Mouse (Mus musculus) heart, embryonic 10.5 days (tissue): ENCODE data around the gene Ruvbl2. TPM values are rescaled to one million over a fixed set of nuclear protein-coding genes. Genes with fewer than 3 reads are reported as not detected.

Source experiments
- DNase-seq: peaks from one replicate; pipeline ENCODE4 v3.0.0-alpha.2; 2017; ENCODE audit warnings: low spot score
- H3K27ac ChIP-seq: fragments of 300-500 bp; sonication (generic); 2 replicates; pipeline ENCODE4 v1.5.1; 2016; ENCODE audit warnings: mild to moderate bottlenecking
- H3K27me3 ChIP-seq: fragments of 300-500 bp; sonication (generic); 2 replicates; pipeline ENCODE4 v1.6.1; 2016; ENCODE audit warnings: mild to moderate bottlenecking; ENCODE audit not compliant: poor library complexity, insufficient read depth, severe bottlenecking
- H3K36me3 ChIP-seq: fragments of 300-500 bp; sonication (generic); 2 replicates; pipeline ENCODE4 v1.6.1; 2016; ENCODE audit warnings: mild to moderate bottlenecking, moderate library complexity
- H3K4me1 ChIP-seq: fragments of 300-500 bp; sonication (generic); 2 replicates; pipeline ENCODE4 v1.6.1; 2016; ENCODE audit warnings: mild to moderate bottlenecking
- H3K4me3 ChIP-seq: fragments of 300-500 bp; sonication (generic); 2 replicates; pipeline ENCODE4 v1.5.1; 2016; ENCODE audit warnings: mild to moderate bottlenecking, moderate library complexity
- H3K9me3 ChIP-seq: fragments of 300-500 bp; sonication (generic); 2 replicates; pipeline ENCODE4 v1.6.1; 2016; ENCODE audit warnings: mild to moderate bottlenecking, moderate library complexity
- WGBS: fragments of 180-500 bp; shearing (Covaris S2); methylation state at CpG from one replicate; pipeline ENCODE4 v1.1.7; 2016; 5-methylcytosine and 5-hydroxymethylcytosine counted together
- polyA plus RNA-seq: library from polyadenylated mRNA; unstranded; fragments of >200 nt; fragmentation: Nextera tagmentation; extraction: Ambion mirVana; gene quantifications from 2 replicates; pipeline ENCODE4 v1.2.1, GENCODE M21; 2016

Ruvbl2 gene
- polyA plus RNA-seq, 1 experiment from 2014 or later, result 175 TPM

DNA sequence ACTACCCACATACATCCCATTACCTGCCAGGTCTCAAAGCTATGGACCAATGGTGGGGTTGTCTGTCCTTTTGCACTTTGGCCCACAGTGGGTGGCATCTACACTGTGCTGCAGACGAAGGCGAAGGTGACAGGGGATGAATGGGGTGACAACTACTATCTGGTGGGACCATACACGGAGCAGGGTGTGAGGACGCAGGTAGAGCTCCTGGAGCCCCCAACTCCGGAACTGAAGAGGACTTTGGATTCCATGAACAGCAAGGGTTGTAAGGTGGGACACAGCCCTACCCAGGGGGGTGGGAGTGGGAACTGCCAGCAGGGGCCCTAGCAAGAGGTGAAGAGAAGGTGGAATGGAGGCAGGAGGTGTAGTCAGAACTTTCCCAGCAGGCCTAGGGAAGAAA, 1.5 kb downstream of the Ruvbl2 start:
- H3K27me3 ChIP-seq, result no peaks in the 10 kb centered on the region
- peaks cover 30% of the 10 kb centered on the region for H3K36me3 ChIP-seq
- peaks cover 44% of the 10 kb centered on the region for H3K4me1 ChIP-seq
- DNase-seq, result no peak
- peak overlapping the region; percentile 72; the same call in 1 of the 2 replicates for H3K4me3 ChIP-seq
- H3K27ac ChIP-seq, result no peak overlapping the region
- H3K9me3 ChIP-seq, result no peaks in the 10 kb centered on the region
- WGBS, result 92% methylated on average over 5 of the region's 5 CpGs

DNA sequence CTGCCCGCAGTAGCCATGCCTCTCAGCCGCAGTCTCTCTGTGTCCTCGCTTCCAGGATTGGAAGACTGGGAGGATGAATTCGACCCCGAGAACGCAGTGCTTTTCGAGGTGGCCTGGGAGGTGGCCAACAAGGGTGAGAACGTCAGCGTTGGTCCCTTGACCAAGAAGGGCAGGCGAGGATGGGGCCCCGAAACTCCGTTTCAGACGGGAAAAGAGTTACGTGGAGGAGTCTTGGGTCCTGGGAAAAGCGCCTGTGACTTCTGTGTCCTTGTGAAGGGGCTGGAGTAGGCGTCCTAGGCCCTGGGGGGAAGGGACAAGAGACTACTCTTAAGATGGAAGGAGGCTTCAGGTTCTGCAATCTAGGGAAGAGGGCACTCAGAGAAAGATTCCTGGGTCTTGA, 2.9 kb downstream of the Ruvbl2 start:
- no peaks in the 10 kb centered on the region for H3K27me3 ChIP-seq
- no peak for DNase-seq
- WGBS, result 3% methylated on average over 16 of the region's 16 CpGs
- H3K27ac ChIP-seq, result peak overlapping the region; percentile 93
- H3K9me3 ChIP-seq, result no peaks in the 10 kb centered on the region
- peaks cover 30% of the 10 kb centered on the region for H3K36me3 ChIP-seq
- H3K4me3 ChIP-seq, result peak overlapping the region; percentile 72
- peaks cover 54% of the 10 kb centered on the region for H3K4me1 ChIP-seq

DNA sequence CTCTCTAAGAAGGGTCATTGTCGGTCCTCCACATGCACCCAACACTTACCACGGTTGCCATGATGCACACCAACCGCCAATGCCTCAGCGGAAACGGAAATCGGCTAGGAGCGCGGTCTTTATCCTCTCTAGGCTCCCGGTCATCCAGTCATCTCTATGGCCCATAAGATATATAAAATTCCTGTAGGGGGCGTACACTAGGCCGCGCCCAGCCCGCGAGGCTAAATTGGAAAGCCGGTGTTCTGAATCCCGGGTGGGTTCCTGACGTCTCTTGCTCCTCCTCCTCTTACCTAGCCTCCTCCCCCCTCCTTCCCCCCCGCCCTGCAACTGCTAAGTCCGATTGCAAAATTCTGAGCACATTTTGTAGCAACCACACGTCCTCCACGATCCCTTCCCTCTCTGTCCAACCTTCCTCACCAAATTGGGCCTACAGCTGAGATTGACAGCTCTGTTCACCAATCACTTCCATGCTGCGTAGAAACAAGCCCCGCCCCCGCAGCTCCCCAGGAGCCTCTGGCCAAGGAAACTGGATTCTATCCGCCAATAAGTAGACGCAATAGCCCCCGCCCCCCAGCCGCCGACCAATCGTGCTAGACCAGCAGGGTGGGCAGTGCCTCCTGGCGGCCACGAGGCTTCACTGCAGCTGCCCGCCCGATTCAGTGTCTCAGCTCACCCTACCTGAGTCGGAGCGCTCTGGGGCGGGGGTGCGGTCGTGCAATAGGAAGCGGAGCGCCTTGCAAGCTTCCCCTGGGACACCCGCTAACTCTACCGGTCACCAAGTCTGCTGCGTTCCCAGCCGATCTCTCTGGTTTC, 3.5 kb downstream of the Ruvbl2 start, which contains the start of gene Gys1:
Gene Gys1, plus strand, starts transcription at position 642 of the 813 bp plus-strand sequence.
- DNase-seq, result peak; percentile 100
- H3K36me3 ChIP-seq, result peaks cover 30% of the 10 kb centered on the region
- peaks cover 54% of the 10 kb centered on the region for H3K4me1 ChIP-seq
- H3K27me3 ChIP-seq, result no peaks in the 10 kb centered on the region
- peak within 1 kb of the TSS; percentile 72 for H3K4me3 ChIP-seq
- H3K9me3 ChIP-seq, result no peaks in the 10 kb centered on the region
- 0% methylated on average over 45 of the region's 45 CpGs for WGBS
- peak within 1 kb of the TSS; percentile 93 for H3K27ac ChIP-seq

DNA sequence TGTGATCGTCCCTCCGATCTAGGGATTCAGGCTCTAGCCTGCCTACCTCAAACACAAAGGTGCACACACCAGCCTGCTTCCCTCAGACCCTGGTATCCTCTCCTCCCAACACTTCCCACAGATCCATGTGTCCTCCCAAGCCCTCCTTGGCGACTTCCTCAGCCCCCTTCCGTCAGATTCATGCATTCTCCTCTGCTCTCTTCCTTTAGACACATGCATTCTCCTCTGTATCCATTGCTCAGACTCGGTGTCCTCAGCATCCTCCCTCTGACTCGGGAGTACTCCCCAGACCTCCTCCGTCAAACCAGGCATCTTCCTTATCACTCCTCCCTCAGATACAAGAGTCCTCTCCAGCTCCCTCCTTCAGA, 4.1 kb downstream of the Ruvbl2 start:
- Histone ChIP-seq H3K9me3 (no peaks in the 10 kb centered on the region), H3K27me3 (no peaks in the 10 kb centered on the region), H3K36me3 (peaks cover 33% of the 10 kb centered on the region), H3K4me3 (peak overlapping the region; percentile 72), H3K27ac (peak overlapping the region; percentile 93), H3K4me1 (peaks cover 54% of the 10 kb centered on the region)
- DNase-seq, result no peak
- WGBS, result under 1% methylated on average over 7 of the region's 7 CpGs

DNA sequence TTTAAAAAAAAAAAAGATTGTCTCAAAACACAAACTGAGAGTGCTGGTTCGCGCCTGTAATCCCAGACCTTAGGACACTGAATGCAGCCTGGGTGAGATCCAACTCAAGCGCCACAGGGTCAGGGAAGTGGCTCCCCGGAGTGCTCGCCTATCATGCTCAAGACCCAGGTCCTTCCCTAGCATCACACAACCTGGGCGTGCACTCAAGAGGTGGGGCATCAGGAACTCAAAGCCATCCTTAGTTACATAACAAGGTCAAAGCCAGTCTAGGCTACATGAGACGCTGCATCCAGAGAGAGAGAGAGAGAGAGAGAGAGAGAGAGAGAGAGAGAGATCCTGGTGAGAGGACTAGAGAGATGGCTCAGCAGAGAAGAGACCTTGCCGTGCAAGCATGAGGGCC, 11.3 kb downstream of the Ruvbl2 start:
- Histone ChIP-seq H3K4me1 (peaks cover 11% of the 10 kb centered on the region; the same call in 1 of the 2 replicates), H3K9me3 (no peaks in the 10 kb centered on the region), H3K27me3 (peaks cover 7% of the 10 kb centered on the region), H3K4me3 (no peak overlapping the region), H3K27ac (no peak overlapping the region), H3K36me3 (peaks cover 100% of the 10 kb centered on the region)
- DNase-seq, result no peak
- 91% methylated on average over 8 of the region's 8 CpGs for WGBS

DNA sequence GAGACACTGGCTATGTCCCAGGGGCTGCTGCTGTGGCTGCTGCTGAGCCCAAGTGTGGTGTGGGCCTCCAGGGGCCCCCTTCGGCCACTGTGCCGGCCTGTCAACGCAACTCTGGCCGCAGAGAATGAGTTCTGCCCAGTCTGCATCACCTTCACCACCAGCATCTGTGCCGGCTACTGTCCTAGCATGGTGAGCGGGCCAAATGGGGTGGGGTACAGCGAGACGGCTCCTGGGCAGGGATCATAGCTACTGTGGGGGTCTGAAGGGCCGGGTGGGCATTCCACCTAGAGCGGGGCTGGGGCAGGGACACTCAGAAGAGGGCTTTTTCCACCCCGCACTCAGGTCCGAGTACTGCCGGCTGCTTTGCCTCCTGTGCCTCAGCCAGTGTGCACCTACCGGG, 16.7 kb downstream of the Ruvbl2 start:
- Histone ChIP-seq H3K27ac (no peak overlapping the region), H3K36me3 (peaks cover 58% of the 10 kb centered on the region), H3K4me3 (no peak overlapping the region), H3K27me3 (peaks cover 61% of the 10 kb centered on the region), H3K9me3 (no peaks in the 10 kb centered on the region), H3K4me1 (peaks cover 24% of the 10 kb centered on the region)
- DNase-seq, result no peak
- WGBS, result 88% methylated on average over 14 of the region's 14 CpGs

DNA sequence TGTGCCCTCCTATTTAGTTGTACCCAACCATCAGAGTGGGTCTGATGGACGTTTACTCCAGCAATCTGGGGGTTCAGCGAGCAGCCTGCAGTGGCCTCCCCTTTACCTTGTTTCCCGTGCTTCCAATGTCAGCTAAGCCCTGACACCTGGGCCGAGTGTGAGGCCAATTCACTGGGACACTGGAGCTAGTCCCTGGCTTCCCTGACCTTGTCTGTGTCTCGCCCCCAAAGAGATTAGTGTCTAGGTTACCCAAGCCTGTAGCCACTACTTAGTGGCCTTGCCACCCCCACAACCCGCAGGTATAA, 17.3 kb downstream of the Ruvbl2 start, which contains the start of gene Lhb:
Gene Lhb, plus strand, starts transcription at position 206 of the 305 bp plus-strand sequence.
- H3K27ac ChIP-seq, result peak within 1 kb of the TSS; percentile 37; the same call in 1 of the 2 replicates
- peak within 1 kb of the TSS; percentile 25 for H3K4me3 ChIP-seq
- H3K27me3 ChIP-seq, result peaks cover 67% of the 10 kb centered on the region
- no peak for DNase-seq
- H3K4me1 ChIP-seq, result peaks cover 28% of the 10 kb centered on the region
- 62% methylated on average over 6 of the region's 6 CpGs for WGBS
- no peaks in the 10 kb centered on the region for H3K9me3 ChIP-seq
- H3K36me3 ChIP-seq, result peaks cover 51% of the 10 kb centered on the region

DNA sequence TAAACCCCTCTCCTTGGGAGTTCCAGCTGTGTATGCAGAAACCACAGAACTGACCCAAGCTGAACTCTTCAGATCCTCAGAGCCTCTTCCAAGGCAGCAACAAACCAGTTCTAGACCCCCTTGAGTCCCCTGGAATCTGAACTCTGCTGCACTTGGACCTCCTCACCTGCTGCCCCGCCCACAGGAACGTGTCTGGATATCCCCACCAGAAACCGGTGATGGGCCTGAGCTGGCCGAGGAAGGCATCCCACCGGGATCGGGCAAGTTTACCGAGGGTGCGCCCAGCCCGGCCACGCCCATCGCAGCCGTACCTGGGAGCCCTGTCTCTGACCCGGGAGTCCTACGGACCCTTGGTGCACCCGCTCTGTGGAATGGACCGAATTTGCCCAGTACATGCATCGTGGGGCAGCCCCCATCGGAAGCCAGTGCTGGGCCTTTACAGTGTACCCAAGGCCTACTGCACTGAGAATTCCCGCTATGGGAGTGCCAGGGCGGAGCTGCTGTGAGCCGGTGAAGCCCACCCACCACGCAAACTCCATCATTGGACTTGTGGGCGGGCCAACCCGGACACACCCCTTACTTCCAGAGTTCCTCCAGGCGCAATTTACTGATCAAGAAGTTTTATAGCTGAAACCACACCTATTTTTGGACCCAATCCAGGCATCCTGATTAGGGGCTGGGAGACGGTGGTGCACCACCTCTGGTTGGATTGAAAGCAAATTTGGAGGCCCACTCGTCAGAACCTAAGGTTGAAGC, 17.9 kb downstream of the Ruvbl2 start:
- 13% methylated on average over 27 of the region's 27 CpGs for WGBS
- H3K27me3 ChIP-seq, result peaks cover 72% of the 10 kb centered on the region
- peak overlapping the region; percentile 37; the same call in 1 of the 2 replicates for H3K27ac ChIP-seq
- no peaks in the 10 kb centered on the region for H3K9me3 ChIP-seq
- DNase-seq, result no peak
- H3K4me1 ChIP-seq, result peaks cover 33% of the 10 kb centered on the region
- H3K36me3 ChIP-seq, result peaks cover 46% of the 10 kb centered on the region
- peak overlapping the region; percentile 25 for H3K4me3 ChIP-seq

DNA sequence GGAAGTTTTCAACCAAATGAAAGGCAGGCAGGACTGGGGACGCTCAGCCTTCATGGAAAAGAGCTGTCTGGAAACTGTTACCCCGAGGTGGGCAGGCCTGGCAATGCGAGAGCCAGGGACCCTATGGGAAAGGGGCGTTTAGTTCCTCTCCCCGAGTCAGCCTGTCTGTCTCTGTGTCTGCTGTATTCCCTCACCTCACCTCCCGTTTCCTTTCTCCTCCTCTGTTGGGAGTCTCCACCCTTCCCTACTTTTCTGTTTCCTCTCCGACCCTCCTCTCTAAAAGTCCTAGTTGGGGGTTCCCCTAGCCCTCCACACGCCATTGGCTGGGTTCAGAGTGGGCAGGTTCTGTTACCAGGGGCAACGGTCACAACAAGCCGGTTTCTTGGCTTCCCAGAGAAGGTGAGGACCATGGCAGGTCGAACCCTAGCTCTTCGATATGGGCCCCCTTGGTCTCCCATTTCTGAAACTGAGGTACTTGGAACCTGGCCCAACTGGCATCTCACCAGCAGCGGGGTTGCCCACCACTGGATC, 19.9 kb downstream of the Ruvbl2 start:
- peaks cover 26% of the 10 kb centered on the region for H3K36me3 ChIP-seq
- peaks cover 93% of the 10 kb centered on the region for H3K27me3 ChIP-seq
- peaks cover 52% of the 10 kb centered on the region for H3K4me1 ChIP-seq
- H3K4me3 ChIP-seq, result peak overlapping the region; percentile 25
- peak overlapping the region; percentile 18; the same call in 1 of the 2 replicates for H3K27ac ChIP-seq
- no peak for DNase-seq
- WGBS, result 8% methylated on average over 13 of the region's 13 CpGs
- H3K9me3 ChIP-seq, result no peaks in the 10 kb centered on the region

DNA sequence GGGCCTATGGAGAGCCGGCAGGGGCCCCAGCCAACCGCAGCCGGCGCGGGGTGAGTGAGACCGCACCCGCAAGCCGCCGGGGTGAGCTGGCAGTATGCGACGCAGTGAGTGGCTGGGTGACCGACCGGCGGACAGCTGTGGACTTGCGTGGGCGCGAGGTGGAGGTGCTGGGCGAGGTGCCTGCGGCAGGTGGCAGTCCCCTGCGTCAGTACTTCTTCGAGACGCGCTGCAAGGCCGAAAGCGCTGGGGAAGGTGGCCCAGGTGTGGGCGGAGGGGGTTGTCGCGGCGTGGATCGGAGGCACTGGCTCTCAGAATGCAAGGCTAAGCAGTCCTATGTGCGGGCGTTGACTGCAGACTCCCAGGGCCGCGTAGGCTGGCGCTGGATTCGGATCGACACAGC, 22.3 kb downstream of the Ruvbl2 start:
- no peak for DNase-seq
- Histone ChIP-seq H3K27me3 (peaks cover 97% of the 10 kb centered on the region), H3K4me3 (peak overlapping the region; percentile 47), H3K9me3 (no peaks in the 10 kb centered on the region), H3K36me3 (peaks cover 2% of the 10 kb centered on the region), H3K4me1 (peaks cover 53% of the 10 kb centered on the region), H3K27ac (no peak overlapping the region)
- WGBS, result 13% methylated on average over 37 of the region's 37 CpGs

DNA sequence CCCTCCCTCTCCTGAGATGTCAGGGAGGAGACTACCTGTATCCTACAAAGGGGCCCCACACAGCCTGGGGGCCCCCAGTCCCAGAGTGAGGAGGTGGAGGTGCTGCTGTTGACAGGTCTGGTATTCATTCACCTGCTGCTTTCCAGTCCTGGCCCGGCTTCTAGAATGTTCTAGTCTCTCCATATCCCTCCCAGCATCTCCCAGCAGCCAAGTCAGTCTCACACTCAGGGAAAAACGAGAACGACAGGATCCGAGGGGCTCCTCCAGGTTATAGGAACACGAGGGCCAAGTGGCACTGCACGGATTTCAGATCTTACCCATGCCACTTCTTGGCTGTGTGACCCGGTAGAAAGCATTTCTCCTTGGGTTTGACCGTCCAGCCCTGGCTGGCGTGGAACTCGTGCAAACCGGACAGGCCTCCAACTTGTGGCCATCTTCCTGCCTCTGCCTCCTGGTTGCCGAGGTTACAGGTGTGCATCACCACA, 23.1 kb downstream of the Ruvbl2 start:
- no peaks in the 10 kb centered on the region for H3K9me3 ChIP-seq
- no peak overlapping the region for H3K27ac ChIP-seq
- WGBS, result 39% methylated on average over 12 of the region's 12 CpGs
- no peak for DNase-seq
- peaks cover 97% of the 10 kb centered on the region for H3K27me3 ChIP-seq
- peaks cover 45% of the 10 kb centered on the region for H3K4me1 ChIP-seq
- H3K4me3 ChIP-seq, result peak overlapping the region; percentile 68; the same call in 1 of the 2 replicates
- no peaks in the 10 kb centered on the region for H3K36me3 ChIP-seq

DNA sequence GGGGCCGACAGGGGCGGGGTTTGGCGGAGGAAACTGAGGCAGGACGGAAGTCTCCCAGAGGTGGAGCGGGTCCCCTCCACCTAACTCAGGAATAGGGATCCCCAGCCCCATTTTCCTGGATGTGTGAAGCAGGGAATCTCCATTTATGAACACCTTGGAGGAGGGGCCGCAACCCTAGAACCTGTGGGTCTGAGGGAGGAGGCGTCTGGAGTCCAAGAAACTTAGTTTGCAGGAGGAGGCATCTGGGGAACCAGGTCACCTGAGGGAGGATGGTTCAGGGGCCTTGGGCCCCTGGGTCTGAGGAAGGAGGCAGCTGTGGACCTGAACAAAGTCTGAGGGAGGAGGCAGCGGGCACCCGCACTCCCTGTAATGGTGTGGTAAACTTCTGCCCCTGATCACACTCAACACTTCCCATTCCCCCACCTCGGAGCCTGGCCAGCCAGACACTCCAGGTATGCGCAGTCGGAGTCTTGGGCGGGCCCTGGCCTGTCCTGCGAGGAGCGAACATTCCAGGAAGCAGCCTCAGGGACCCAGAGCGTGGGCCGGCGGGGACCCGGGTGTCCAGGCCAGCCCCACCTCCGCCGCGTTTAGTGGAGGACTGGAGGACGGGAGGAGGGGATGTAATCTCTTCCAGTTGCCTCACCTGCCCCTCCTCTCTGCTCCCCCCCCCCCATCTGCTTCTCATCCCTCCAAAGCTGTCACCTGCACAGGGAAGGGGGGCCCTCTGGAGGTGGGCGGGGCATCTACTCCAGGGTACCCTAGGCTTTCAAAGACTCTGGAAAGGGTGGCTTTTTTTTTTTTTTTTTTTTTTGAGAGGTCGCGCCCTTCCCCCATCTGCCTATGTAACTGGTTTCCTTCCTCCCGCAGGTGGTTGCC, 23.8 kb downstream of the Ruvbl2 start:
- peak overlapping the region; percentile 85; the same call in 1 of the 2 replicates for H3K27ac ChIP-seq
- 2% methylated on average over 26 of the region's 27 CpGs for WGBS
- peak overlapping the region; percentile 68 for H3K4me3 ChIP-seq
- DNase-seq, result no peak
- H3K9me3 ChIP-seq, result no peaks in the 10 kb centered on the region
- peaks cover 97% of the 10 kb centered on the region for H3K27me3 ChIP-seq
- peaks cover 42% of the 10 kb centered on the region for H3K4me1 ChIP-seq
- H3K36me3 ChIP-seq, result no peaks in the 10 kb centered on the region
